Mouse (Mus musculus): ENCODE data around the gene Phf14. TPM values are rescaled to one million over a fixed set of nuclear protein-coding genes. Genes with fewer than 3 reads are reported as not detected.

Phf14 gene
- total RNA-seq, 1 experiment from 2014 or later, result 38.2 TPM

- no peak for DNase-seq
These were observed 113.1 kb downstream of the Phf14 start for GRCm38 (mm10) chr6:12020738-12021137.

DNA sequence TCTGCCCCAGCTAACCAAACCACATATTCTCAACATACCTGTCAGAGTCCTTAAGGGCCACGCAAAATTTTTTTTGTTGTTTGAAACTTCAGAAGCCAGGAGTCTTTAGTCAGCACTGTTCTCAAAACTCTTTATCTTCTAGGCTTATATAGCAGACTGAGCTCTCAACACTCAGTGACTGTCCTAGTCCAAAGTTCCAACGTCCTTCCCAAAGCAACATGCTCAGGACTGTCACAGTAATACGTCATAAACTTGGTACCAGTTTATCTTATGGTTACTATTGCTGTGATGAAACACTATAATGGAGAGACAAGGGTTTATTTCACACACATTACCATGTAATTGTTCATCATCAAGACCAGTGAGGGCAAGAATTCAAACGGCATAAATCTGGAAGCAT is 113.9 kb downstream of the Phf14 start:
- no peak for DNase-seq

GRCm38 (mm10) chr6:12023395-12023794 is 115.8 kb downstream of the Phf14 start:
- no peak for DNase-seq

- no peak for DNase-seq
These were observed 119.4 kb downstream of the Phf14 start for GRCm38 (mm10) chr6:12026804-12027537.

DNA sequence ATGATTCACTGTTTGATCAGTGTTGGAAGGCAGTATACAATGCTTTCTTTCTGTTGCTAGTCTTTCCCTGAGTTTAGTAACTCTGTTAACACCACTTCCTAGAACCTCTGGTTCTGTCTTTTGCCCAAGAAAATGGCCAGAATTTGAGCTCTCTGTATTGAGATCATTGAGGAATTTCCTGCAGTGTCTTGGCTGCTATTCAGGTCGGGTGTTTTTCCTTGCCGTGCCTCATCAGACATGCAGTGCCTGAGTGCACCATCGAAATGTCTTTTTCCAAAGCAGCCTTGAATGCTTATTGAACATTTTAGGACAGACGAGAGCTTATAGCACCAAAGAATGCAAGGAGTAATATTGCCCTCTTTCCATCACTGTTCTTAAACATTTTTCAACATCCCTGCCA is 127.0 kb downstream of the Phf14 start:
- DNase-seq, result no peak

DNA sequence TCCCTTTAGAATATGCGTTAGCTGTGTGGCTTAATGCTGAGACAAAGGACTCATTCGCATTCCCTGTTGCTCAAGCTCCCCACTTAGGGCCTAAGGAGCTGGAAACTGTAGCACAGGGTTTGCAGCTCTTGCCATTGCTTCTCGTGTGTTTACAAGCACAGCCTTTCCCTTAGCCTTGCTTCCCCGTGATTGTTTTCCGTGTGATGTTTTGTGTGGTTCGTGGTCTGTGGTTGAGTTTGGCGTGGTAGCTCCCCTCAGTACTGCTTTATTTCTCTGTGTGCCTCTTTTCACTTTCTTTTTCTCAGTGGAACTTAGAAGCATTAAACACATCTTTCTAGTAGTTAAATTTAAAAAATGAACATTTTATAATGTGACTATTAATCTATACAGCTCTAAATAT is 130.7 kb downstream of the Phf14 start:
- DNase-seq, result no peak

- peak; percentile 6 for DNase-seq
These were observed 145.3 kb downstream of the Phf14 start for GRCm38 (mm10) chr6:12052884-12053283.

DNA sequence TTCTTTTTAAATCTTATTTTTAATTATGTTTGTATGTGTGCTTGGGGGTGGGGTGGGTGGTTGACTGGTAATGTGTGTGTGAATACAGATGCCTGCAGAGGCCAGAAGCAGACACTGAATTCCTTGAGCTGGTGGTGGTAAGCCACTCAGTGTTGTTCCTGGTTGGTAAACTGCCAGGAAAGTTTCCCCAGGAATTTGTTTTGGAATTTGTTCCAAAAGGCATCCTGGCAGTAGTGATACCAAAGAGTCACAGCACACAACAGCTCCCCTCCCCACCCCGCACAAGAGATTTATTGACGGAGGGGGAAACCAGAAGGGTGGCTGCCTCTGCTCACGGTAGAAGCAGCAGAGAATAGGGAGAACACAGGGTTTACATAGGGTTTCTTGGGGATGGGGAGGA is 146.5 kb downstream of the Phf14 start:
- peak; percentile 43 for DNase-seq

DNA sequence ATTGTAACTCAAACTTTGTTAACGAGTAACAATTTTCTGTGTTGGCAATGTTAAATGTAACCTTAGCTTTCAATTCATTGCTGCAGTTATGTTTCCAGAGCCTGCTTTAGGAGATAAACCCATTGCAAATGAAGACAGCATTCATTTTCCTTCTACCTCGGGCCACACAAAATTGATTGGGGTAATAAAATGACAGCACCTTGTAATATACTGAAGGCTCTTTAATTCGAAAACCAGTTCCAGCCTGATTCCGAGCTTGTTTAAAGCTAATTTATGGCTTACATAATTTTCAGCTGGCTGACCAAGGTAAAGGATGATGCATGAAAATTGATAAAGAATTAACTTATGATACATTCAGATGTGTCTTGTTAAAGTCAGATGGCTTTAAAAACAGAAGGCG is 151.1 kb downstream of the Phf14 start:
- DNase-seq, result no peak

- DNase-seq, result no peak
These were observed 152.4 kb downstream of the Phf14 start for GRCm38 (mm10) chr6:12059971-12060370.

GRCm38 (mm10) chr6:12060452-12061140 is 153.0 kb downstream of the Phf14 start:
- DNase-seq, result no peak

- DNase-seq, result no peak
These were observed 160.3 kb downstream of the Phf14 start for GRCm38 (mm10) chr6:12067956-12068355.

DNA sequence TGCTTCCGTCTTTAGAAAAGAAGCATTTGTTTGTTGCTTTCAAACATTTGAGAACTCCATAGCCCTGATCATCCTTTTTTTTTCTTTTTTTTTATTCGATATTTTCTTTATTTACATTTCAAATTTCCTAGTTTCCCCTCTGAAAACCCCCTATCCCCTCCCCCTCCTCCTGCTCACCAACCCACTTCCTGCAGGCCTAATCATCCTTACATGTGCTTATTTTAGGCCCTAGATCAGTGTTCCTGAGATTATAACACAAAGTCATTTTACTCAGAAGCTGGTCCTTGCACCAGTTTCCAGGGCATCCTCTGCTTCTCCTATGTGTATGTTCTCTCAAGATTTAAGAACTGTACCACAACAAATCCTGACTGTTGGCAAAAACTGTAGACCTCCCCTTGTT is 161.7 kb downstream of the Phf14 start:
- no peak for DNase-seq

DNA sequence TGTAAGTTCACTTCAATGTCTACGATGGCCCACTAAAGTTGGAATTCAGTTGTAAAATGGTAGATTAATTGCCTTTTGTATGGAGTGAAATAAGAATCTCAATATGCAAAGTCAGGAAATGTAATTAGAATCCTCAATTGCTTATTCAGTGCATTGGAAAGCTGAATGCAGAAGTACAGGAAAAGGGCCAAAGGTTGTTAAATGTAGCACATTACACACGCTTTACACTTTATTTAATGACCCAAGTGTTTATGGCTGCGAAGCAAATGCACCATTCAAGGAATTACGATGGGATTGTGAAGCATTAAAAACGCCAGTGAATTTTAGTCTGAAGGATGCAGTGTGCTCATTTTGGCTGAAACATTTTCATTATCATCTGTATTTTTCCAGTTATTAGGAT is 167.0 kb downstream of the Phf14 start:
- DNase-seq, result no peak

GRCm38 (mm10) chr6:12077338-12077737 is 169.7 kb downstream of the Phf14 start:
- no peak for DNase-seq

GRCm38 (mm10) chr6:12077880-12078618 is 170.4 kb downstream of the Phf14 start:
- DNase-seq, result no peak

DNA sequence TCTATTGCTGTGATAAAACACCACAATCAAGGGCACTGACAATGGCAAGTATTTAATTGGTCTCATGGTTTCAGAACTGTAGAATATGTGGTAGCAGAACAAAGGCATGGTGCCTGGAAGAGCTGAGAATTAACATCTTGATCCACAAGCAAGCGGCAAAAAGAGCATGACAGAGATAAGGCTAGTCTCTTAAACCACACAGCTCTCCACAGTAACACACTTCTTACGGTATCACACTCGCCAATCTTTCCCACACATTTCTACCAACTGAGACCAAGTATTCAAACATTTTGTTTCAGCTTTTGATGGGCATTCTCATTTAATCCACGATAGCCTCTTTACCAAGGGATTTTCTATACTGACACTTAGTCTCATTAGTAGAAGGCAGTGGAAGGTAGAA is 171.7 kb downstream of the Phf14 start:
- no peak for DNase-seq

- DNase-seq, result no peak
These were observed 172.8 kb downstream of the Phf14 start for GRCm38 (mm10) chr6:12080423-12080822.

DNA sequence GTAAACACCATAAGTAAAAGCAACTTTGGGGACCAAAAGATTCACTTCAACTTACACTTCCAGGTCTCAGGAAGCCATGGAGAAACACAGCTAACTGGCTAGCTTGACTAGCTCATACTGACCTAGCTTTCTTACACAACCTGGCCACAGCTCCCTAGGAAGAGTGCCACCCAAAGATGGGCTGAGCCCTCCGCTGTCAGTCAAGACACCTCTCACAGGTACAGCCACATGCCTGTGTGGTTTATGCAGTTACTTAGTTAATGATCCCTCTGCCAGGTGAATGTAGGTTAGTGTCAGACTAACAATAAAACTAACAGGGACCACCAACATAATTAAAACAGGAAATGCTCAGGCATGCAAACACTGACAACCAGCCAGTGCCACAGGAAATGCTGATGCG is 174.1 kb downstream of the Phf14 start:
- no peak for DNase-seq

DNA sequence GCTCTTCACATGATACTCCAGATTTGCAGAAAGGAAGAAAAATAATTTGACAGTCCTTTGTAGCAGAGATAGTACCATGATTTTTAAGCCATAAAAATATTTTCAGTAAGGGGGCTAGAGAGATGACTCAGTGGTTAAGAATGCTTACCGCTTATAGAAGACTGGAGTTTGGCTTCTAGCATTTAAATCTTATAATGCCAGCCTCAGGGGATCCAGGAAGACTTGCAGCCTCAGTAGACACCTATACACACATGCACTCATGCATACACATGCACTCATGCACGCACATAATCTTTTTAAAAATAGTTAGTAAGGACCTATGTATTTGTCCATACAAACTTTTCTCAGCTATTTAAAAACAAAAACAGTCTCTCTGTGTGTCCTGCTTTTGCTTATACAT is 174.5 kb downstream of the Phf14 start:
- DNase-seq, result no peak

DNA sequence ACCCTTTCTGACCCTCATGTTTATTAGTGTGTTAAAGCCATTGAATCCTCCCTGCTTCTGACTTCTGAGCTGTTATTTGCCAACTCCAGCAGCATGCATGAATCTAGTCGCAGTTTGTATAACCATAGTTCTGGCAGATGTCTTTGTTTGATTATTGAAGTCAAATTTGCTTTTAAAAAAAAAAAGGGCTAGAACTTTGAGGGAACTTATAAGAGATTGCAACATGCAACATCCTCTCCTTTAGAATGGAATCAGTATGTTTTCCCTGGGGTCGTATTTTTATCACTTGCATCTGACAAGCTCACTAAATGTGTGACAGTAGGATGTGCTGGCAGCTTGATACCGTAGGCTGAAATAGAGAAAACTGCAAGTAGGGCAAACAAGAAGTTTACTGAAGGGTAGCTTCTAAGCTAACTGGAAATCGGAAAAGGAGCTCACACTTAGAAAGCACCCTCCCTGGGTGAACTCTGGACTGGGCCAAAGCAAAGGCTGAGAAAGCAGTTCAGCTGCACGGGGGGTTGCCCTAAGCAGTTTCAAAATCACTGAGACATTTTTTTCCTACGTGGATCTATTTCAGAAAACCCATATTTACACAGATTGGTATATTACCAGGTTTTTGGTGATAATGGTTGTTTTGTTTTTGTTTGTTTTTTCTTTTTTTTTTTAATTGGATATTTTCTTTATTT is 175.1 kb downstream of the Phf14 start:
- no peak for DNase-seq

DNA sequence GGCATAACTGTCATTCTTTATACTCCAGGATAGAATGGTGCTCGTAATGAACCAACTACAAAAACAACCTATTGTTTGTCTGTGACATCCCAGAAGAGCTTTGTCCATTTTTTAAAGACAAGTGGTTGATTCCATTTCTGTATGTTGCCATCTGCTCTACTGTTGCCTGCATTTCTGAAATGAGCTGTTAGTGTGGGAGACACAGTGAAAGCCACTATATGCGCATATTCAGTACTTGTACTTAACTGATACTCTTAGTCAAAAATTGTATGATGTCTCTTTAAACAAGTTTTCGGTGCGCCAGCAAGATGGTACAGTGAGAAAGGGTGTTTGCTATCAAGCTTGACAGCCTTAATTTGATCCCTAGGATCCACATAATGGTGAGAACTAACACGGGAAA is 177.1 kb downstream of the Phf14 start:
- no peak for DNase-seq

All from adrenal gland, postnatal 14 days (tissue).